Mouse (Mus musculus) erythroid progenitor cell, adult 5-6 weeks (primary cell): ENCODE data around the gene Fpgs. TPM values are rescaled to one million over a fixed set of nuclear protein-coding genes. Genes with fewer than 3 reads are reported as not detected.

Source experiments
- ATAC-seq: replicated peaks from 2 replicates; pipeline ENCODE4 v1.8.0; 2016; ENCODE audit warnings: moderate number of reproducible peaks, mild to moderate bottlenecking, moderate TSS enrichment, inconsistent platforms; ENCODE audit not compliant: poor library complexity, low FRiP score, severe bottlenecking
- total RNA-seq, 2 experiments: library from RNA; stranded (forward) in 1 of 2; stranded (reverse) in 1 of 2; fragments of 150-400 nt in 1 of 2; fragments of 186-747, 209-891 nt in 1 of 2; gene quantifications; 2 replicates each; pipeline versions ENCODE4 v1.2.3 to v1.2.4; 2015 to 2017; ENCODE audit warnings: low replicate concordance in 2 of 2

Fpgs gene
- total RNA-seq, 2 experiments from 2014 or later: 1.5 TPM; not detected in 1

GRCm38 (mm10) chr2:32644799-32645475, 59.0 kb downstream of the Fpgs start:
- no peak; the same call in 1 of the 2 replicates for ATAC-seq

- no peak for ATAC-seq
Measured at GRCm38 (mm10) chr2:32644083-32644482, 59.9 kb downstream of the Fpgs start.

GRCm38 (mm10) chr2:32642813-32643212, 61.1 kb downstream of the Fpgs start:
- ATAC-seq: no peak

GRCm38 (mm10) chr2:32641810-32642209, 62.1 kb downstream of the Fpgs start:
- ATAC-seq: no peak

GRCm38 (mm10) chr2:32640550-32641051, 63.3 kb downstream of the Fpgs start:
- no peak for ATAC-seq

- ATAC-seq: no peak
Measured at GRCm38 (mm10) chr2:32639632-32640031, 64.3 kb downstream of the Fpgs start.

GRCm38 (mm10) chr2:32637778-32638281, 66.1 kb downstream of the Fpgs start:
- no peak for ATAC-seq

- no peak for ATAC-seq
Measured at GRCm38 (mm10) chr2:32636617-32637016, 67.3 kb downstream of the Fpgs start.

- ATAC-seq: no peak
Measured at GRCm38 (mm10) chr2:32634277-32635105, 69.5 kb downstream of the Fpgs start.

- no peak for ATAC-seq
Measured at GRCm38 (mm10) chr2:32633660-32634059, 70.3 kb downstream of the Fpgs start.

Other genes starting within 250 kb of the Fpgs start
- 3.6 and 12.6 TPM in 2 replicates for gene Fam102a, start 168.8 kb downstream of the Fpgs start, total RNA-seq (2015; ENCODE audit: low replicate concordance)
- 0.77 and 3.0 TPM in 2 replicates for gene Fam102a, start 168.8 kb downstream of the Fpgs start, total RNA-seq (2017; ENCODE audit: low replicate concordance)
- 33.9 and 45.3 TPM in 2 replicates for gene Dpm2, start 133.3 kb downstream of the Fpgs start, total RNA-seq (2015; ENCODE audit: low replicate concordance)
- 11.8 and 21.1 TPM in 2 replicates for gene Dpm2, start 133.3 kb downstream of the Fpgs start, total RNA-seq (2017; ENCODE audit: low replicate concordance)
- gene Pip5kl1, start 129.3 kb downstream of the Fpgs start, total RNA-seq (2015; ENCODE audit: low replicate concordance): not detected in 2 replicates
- gene Pip5kl1, start 129.3 kb downstream of the Fpgs start, total RNA-seq (2017; ENCODE audit: low replicate concordance): not detected in 2 replicates
- not detected in 2 replicates for gene 9430097D07Rik, start 128.5 kb downstream of the Fpgs start, total RNA-seq (2015; ENCODE audit: low replicate concordance)
- 0.90 TPM in 1 of 2 replicates, not detected in the other for gene 9430097D07Rik, start 128.5 kb downstream of the Fpgs start, total RNA-seq (2017; ENCODE audit: low replicate concordance)
- gene St6galnac4, start 117.0 kb downstream of the Fpgs start, total RNA-seq (2015; ENCODE audit: low replicate concordance): 2.9 and 3.8 TPM in 2 replicates
- 2.3 and 2.4 TPM in 2 replicates for gene St6galnac4, start 117.0 kb downstream of the Fpgs start, total RNA-seq (2017; ENCODE audit: low replicate concordance)
- gene St6galnac6, start 104.4 kb downstream of the Fpgs start, total RNA-seq (2015; ENCODE audit: low replicate concordance): not detected in 2 replicates
- gene St6galnac6, start 104.4 kb downstream of the Fpgs start, total RNA-seq (2017; ENCODE audit: low replicate concordance): 0.64 and 3.9 TPM in 2 replicates
- 0.84 TPM in 1 of 2 replicates, not detected in the other for gene Ak1, start 82.4 kb downstream of the Fpgs start, total RNA-seq (2015; ENCODE audit: low replicate concordance)
- not detected in 2 replicates for gene Ak1, start 82.4 kb downstream of the Fpgs start, total RNA-seq (2017; ENCODE audit: low replicate concordance)
- 5.4 and 15.5 TPM in 2 replicates for gene Eng, start 57.5 kb downstream of the Fpgs start, total RNA-seq (2015; ENCODE audit: low replicate concordance)
- gene Eng, start 57.5 kb downstream of the Fpgs start, total RNA-seq (2017; ENCODE audit: low replicate concordance): 0.64 and 1.4 TPM in 2 replicates
- gene Cdk9, start 8.9 kb upstream of the Fpgs start, total RNA-seq (2015; ENCODE audit: low replicate concordance): 17.2 and 33.9 TPM in 2 replicates
- gene Cdk9, start 8.9 kb upstream of the Fpgs start, total RNA-seq (2017; ENCODE audit: low replicate concordance): 26.2 and 29.3 TPM in 2 replicates
- 8.6 and 10.5 TPM in 2 replicates for gene Sh2d3c, start 16.9 kb upstream of the Fpgs start, total RNA-seq (2015; ENCODE audit: low replicate concordance)
- 1.5 and 3.3 TPM in 2 replicates for gene Sh2d3c, start 16.9 kb upstream of the Fpgs start, total RNA-seq (2017; ENCODE audit: low replicate concordance)
- gene 6330409D20Rik, start 36.9 kb upstream of the Fpgs start, total RNA-seq (2015; ENCODE audit: low replicate concordance): not detected in 2 replicates
- gene 6330409D20Rik, start 36.9 kb upstream of the Fpgs start, total RNA-seq (2017; ENCODE audit: low replicate concordance): not detected in 2 replicates
- gene Tor2a, start 53.1 kb upstream of the Fpgs start, total RNA-seq (2015; ENCODE audit: low replicate concordance): 2.9 and 4.2 TPM in 2 replicates
- 0.91 and 4.5 TPM in 2 replicates for gene Tor2a, start 53.1 kb upstream of the Fpgs start, total RNA-seq (2017; ENCODE audit: low replicate concordance)
- gene Ttc16, start 71.5 kb upstream of the Fpgs start, total RNA-seq (2015; ENCODE audit: low replicate concordance): 1.3 TPM in 1 of 2 replicates, not detected in the other
- not detected in 2 replicates for gene Ttc16, start 71.5 kb upstream of the Fpgs start, total RNA-seq (2017; ENCODE audit: low replicate concordance)
- gene Ptrh1, start 71.6 kb upstream of the Fpgs start, total RNA-seq (2015; ENCODE audit: low replicate concordance): 2.2 TPM in 1 of 2 replicates, not detected in the other
- 11.3 TPM in 1 of 2 replicates, not detected in the other for gene Ptrh1, start 71.6 kb upstream of the Fpgs start, total RNA-seq (2017; ENCODE audit: low replicate concordance)
- not detected in 2 replicates for gene Cfap157, start 80.3 kb upstream of the Fpgs start, total RNA-seq (2015; ENCODE audit: low replicate concordance)
- gene Cfap157, start 80.3 kb upstream of the Fpgs start, total RNA-seq (2017; ENCODE audit: low replicate concordance): not detected in 2 replicates
- 0.84 and 1.4 TPM in 2 replicates for gene Stxbp1, start 143.1 kb upstream of the Fpgs start, total RNA-seq (2015; ENCODE audit: low replicate concordance)
- gene Stxbp1, start 143.1 kb upstream of the Fpgs start, total RNA-seq (2017; ENCODE audit: low replicate concordance): 0.61 and 4.0 TPM in 2 replicates
- gene Fam129b, start 172.0 kb upstream of the Fpgs start, total RNA-seq (2015; ENCODE audit: low replicate concordance): 2.2 and 8.8 TPM in 2 replicates
- gene Fam129b, start 172.0 kb upstream of the Fpgs start, total RNA-seq (2017; ENCODE audit: low replicate concordance): 5.0 and 11.5 TPM in 2 replicates